Mouse (Mus musculus) spleen, postnatal 36 days (tissue): ENCODE data around the gene Tor1aip2.

Experiments
- DNase-seq, 2 experiments: peaks; one replicate each; pipeline ENCODE4 v3.0.0; 2022; ENCODE audit warnings: low spot score in 2 of 2, mixed read lengths in 1 of 2

Tor1aip2 gene

DNA sequence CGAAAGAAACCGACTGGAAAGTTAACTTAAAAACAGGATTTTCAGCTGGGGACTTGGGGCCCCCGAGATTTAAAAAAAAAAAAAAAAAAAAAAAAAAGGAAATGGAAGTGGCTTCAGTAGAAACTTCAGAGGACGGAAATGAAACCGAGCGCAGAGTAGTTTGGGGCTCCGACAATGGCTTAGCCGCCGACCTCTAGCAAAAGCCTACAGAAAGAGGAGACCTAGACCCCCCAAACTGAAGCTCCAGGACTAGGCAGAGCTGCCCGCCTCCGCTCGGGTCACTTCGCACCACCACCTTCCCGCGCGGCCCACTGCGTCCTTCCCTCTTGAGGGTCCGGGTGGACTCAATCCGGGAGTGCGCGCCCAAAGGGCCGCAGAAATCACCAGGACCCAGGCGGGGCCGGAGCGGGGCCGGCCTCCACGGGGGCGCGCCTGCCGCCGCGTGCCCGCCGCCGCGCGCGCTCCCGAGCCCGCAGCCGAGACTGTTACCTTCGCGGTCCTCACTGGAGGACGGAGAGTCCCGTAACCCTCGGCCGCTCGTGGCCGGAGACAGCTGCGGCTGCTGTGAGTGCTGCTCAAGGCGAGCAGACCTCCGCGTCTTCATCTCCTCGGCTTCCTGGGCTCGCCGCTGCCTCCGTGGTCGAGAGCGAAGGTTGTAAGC is at the start of gene Tor1aip2:
Gene Tor1aip2 (plus strand): TSS at position 135 of the 661 bp plus-strand sequence.
- DNase-seq, result peak in 1 of 2 experiments; percentile 71

DNA sequence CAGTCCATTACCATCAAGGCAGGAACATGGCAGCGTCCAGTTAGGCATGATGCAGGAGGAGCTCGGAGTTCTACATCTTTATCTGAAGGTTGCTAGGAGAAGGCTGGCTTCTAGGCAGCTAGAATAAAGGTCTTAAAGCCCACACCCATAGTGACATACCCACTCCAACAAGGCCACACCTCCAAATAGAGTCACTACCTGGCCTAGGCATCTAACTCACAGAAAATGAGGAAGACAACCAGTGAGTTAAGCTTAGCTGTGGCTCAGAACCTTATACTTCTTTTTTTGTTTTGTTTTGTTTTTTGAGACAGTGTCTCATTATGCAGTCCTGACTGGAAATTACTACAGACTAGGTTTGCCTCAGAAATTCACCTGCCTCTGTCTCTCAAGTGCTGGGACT is 47.6 kb upstream of the Tor1aip2 start:
- no peak for DNase-seq

DNA sequence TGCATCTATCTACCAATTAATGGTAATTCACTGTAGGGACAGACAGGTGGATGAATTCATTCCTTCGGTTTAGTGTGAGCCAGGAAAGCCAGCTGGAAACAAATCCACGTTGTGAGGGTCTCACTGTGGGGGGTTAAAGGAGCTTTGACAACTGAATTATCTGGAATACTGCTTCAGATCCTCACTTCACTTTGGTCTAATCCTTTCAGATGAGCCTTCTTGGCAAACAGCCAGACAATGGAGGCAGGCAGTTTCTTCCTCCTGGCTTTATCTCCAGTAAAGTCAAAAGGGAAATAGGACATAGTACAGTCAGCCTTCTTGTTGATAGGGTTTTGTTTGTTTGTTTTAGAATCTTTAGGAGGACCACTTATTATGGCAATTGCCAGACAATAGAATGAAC is 45.8 kb upstream of the Tor1aip2 start:
- no peak for DNase-seq

DNA sequence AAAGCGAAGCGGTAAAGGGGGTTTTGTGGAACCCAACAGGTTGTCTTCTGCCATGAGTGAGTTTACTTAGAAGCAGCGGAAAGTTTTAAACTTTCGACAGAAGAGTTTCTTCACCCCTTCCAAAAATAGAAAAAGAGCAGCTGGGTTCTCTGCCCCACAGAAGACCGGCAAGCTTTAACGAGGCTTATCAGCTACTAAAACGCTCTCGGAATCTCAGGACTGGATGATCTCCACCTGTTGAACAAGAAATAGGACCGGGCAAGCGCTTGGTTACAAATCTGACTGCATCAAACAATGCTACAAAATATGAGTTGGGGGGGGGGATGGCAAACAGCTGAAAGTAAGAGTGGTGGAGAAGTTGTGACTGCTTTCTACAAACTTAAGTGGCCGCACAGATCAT is 44.8 kb upstream of the Tor1aip2 start:
- DNase-seq, result no peak

DNA sequence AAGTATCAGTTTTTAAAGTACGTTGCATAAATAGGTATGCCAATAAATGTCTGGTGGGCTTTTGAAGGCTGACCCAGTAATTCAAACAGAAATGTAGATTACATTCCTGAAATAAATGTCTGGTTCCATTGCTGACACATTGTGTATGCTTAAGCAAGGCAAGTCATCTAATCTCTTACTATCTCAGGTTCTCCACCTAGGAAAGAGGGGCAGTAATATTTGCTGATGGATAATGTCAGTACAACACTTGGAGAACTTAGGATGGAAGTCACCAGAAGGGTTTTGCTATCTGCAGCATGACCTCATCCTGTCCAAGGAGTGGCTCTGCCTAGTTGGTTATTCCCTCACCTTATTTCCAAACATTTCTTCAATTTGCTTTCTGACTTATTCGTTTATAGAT is 40.7 kb upstream of the Tor1aip2 start:
- no peak for DNase-seq

DNA sequence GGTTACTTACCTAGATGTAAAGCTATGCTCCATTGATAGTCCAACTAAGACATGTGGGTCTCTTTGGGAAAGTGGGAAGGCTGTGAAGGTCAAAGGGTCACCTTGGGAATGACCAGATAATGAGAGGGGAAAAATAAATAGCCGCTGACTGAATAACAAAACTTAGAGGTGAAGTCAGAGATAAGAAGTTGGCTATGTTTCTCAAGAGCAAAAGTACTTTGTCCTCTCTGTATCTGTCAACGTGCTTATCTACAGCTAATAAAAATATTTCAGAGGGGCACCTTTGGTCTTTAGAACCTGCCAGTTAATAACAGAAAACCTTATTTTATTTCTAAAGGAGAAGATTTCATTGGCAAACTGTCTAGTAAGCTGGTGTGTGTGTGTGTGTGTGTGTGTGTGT is 39.6 kb upstream of the Tor1aip2 start:
- DNase-seq, result no peak

DNA sequence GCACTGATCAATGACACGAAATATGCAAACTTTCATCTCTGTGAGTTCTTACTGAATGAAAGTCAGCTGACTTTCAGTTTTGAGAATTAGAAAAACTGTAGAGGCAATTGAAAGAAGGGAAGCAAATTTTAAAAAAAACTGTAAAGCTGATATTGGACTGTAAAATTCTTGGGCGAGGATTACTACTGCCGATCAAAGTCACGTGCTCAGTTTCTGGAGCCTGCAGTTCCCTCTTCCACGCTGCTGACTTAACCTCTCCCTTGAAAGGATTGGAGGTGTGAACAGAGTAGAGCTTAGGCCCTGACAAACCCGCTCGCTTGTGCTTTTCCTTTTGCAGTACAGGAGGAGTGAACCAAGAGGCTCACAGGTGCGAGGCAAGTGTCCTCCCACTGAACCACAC is 32.8 kb upstream of the Tor1aip2 start:
- no peak for DNase-seq

DNA sequence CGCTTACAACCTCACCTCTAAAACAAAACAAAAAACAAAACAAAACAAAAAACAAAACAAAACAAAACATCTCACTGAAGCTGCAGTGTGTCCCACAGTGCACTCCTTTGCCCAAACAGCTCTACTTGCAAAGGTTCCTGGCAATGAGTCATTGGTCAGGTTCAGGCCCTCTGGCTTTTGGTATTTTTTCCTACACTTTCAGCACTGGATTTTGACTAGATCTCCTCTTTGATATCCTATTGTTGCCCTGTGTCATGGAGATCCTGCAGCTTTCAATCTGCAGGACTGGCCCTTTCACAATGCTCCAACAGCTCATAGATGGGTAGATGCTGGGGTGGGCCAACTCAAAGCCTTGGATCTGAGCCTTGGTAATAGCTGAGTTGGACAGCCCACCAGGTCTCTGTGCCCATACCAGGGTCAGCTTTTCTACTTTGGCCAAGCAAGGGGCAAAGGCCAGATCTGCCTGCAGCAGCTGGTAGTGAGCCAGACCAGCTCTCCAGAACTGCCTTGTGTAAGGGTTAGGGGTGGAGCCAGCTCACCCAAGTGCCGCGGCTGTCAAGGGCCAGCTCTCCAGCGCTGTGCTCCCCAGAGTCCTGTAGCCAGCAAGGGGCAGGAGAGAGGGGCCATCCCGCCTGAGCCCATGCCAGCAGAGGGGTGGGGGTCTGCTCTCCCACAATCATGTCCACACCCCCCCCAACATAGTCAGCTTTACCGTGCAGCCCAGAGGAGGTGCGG is 31.8 kb upstream of the Tor1aip2 start:
- DNase-seq, result no peak

DNA sequence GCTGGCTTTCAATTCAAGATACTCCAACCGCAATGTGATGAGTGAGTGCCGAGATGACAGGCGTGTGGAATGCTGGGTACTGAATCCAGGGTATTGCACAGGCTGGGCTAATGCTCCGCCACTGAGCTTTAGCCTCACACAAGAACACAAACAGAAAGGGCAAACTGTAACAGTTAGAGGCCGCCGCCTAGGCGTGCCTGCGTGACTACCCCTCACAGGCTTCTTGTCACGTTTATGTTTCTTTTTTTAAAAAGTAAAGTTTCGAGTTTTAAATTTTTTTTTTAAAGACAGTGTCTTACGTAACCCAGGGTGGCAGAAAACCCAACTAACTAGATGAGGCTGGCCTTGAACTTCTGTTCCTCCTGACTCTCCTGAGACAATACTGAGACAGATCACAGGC is 29.3 kb upstream of the Tor1aip2 start:
- DNase-seq, result no peak

DNA sequence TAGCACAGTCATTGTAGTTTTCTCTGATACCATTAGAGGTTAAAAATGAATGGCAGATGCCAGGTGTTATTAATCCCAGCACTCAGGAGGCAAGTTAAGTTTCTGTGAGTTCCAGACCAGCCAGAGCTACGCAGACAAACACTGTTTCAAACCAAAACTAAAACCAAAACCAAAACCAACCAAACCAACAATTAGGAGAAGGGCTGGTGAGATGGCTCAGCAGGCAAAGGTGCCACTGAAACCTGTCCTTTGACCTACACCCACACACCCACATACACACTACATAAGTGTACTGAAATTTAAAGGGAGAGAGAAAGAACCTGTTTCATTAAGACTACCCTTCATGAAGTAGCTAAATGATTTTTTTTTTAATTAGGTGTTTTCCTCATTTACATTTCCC is 26.2 kb upstream of the Tor1aip2 start:
- no peak for DNase-seq

DNA sequence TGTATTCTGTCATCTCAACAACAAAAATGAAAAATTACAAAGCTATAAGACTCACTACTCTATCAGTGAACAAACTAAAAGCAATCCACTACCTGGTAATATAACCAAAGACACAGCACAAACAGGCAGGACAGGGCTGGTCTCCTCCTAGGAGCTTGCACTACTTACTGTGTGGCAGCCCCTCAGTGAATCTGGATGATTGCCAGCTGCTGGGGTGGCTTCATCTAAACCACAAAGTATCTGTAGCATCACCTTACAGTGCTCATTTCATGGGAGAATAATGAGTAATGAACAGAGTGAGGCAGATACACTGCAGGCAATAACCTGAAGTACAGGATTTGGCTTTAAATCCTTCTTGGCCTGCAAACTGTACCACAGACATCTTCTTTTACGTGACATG is 15.4 kb upstream of the Tor1aip2 start:
- no peak for DNase-seq

DNA sequence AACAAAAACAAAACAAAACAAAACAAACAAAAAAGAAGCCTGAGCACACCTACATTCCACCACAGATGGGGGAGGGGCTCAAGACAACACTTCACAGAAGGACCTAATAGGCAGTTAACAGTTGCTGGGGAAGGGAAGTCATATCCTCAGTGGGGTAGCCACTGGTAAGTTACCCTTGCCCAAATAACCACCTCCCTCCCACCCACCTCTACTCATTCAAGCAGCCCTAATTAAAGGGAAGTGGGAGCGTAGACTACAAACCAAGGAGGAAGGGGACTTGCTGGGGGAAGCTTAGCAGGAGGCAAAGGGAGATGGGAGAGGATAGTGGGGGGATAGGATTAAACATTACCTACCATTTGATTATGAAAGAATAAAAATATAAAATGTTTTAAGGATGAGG is 14.8 kb upstream of the Tor1aip2 start:
- no peak for DNase-seq

DNA sequence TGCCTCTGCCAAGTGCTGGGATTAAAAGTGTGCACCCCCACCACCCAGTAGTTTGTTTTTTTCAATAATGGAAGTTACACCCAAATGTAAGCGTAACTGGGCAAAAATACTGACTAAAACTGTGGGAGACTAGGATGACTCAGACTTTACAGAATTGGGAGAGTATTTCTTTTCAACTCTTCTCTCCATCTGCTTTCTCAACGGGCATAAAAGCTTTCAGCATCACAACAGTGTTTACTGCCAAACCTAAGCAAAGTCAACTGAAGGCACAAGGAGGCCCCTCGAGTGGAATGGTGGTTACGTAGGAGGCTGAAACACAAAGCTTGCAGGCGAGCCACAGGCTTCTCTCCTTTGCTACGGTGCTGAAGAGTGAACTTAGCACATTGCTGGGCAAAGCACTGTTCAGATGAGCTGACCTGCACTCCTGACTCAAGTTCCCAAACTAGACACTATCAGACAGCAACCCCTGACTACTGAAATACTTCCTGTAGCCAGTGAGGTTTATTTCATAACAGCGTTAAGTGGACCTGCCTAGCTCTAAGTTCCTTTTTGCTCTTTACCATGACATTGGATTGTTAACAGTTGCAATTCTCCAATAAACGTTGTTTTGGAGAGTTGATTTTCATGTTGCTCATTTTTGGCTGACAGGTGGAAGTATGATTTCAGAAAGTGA is 10.2 kb upstream of the Tor1aip2 start:
- DNase-seq, result no peak

DNA sequence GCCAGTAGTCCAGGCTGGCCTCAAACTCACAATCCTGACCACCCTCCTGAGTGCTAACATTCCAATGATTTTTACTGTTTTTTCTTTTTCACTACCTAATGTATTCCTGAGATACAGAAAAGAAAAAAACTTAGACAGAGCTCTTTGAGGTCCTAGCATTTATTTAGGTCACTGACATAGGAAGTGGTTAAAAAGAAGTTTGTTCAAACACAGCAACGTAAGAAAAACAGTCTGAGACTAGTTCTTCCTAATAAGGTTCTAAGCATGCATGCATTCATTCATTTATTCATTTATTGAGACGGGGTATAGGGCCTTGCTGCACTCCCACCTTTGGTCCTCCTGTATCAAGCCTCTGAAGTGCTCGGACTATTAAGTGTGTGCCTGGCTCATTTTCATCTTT is 7.4 kb upstream of the Tor1aip2 start:
- DNase-seq, result no peak

DNA sequence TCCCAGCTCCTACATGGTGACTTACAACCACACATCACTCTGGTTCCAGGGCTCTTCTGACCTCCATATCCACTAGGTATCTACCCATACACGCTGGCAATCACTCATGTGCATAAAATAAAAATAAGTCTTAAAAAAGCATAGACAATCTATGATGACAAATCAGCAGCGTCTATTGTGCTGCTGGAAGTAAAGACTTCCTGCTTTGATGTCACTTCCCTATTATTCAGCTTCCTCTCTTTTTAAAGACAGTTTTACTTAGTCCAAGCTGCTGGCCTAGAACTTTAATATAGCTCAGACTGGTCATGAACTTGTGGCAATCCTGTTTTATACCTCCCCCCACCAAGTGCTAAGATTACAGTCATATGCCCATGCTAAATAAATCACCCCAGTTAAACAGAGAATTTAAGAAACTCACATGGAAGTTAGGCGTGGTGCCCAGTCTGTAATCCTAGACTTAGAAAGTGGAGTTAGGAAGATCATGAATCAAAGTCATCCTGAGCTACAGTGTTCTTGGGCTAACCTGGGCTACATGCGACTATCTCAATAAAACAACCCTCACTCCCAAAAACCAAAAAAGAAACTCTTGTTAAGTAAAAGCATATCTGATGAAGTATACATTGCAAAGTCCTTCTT is 6.7 kb upstream of the Tor1aip2 start:
- DNase-seq, result no peak

DNA sequence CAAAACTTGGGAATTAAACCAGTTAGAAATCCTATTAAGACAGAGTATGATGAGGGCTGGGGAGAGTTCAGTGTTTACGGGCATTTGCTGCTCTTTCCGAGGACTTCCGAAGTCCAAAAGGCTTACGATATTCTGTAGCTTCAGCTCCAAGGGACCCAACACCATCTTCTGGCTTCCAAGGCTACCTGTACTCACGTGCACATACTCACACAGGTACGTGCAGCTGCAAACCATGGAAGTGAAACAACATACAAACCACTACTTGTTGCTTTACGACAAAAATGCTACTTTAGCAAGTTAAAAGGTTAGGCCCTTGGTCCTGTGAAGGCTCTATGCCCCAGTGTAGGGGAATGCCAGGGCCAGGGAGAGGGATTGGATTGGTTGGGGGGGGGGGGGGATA is 1.3 kb upstream of the Tor1aip2 start:
- DNase-seq, result no peak

DNA sequence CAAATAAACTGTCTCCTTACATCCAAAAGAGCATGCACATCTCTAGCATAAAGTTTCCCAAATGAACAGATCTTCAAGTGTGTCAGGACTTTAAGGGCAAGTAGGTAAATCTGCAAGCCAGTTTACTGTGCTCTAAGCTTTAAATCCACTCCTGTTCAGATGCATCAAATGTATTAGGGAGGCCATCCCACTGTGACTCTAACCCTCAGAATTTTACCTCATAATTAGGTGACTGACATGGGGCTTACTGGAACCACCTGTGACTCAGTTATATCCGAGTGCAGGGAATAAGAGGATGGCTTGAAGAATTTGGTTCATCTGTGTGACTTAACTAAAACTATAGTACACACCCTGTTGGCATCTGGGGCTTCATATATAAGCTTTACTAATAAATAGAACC is 542 bp upstream of the Tor1aip2 start:
- DNase-seq, result no peak

DNA sequence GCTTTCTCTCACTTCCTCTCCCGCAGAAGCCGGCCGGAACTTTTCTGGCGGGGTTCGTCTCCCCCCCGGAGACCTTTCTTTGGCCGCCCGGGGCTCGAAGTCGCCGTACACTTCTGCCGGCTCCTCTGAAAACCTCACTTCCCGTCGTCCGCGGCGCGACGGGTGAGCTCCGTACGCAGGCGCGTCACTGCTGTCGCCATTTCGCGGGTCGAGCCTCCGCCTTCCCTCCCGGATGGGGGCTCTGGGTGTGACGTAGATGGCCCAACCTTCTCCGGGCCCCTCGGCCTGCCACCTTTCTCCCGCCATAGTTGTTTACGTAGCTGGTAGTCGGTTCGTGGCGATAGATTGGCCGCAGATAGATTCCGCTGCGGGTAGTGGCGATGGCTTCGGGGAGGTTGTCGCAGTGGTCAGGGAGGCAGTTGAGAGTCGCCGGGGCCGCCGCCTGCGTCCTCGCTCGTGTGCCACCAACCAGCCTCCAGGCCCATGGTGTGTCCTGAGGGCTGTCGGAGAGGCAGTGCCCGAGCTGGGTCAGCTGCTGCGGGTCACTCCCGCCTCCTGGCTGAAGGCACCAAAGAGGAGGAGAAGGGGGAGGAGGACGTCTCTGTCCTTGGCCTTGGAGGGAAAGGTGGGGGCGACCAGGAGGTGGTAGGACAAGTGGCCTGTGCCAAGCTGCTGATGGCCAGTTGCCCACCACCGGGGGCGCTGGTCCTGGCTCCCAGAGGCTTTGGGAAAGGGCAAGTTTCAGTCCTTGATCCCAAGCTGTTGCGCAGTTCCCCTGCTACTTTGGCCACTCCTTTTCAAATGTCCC is 931 bp downstream of the Tor1aip2 start, which contains the start of gene Tor1aip1:
Gene Tor1aip1 (minus strand): TSS at position 551 of the 808 bp plus-strand sequence.
- peak; percentile 98 to 99 for DNase-seq

DNA sequence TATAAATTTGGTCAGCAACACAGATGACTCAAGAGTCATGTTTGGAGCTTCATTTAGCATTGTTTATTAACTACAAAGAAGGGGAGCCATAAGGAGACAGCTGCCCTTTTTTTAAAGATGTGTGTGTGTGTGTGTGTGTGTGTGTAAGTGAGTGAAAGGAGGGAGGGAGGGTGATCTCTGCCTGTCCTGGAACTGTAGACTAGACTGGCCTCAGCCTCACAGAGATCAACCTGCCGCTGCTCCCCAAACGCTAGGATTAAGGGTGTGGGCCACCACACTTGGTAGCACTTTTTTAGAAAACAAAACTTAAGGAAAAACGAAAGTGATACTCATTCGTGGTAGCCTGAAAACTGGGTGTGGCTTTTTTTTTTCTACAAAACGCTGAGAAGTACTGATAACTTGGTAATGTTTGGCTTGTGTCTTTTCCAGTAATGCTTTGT is 2.0 kb downstream of the Tor1aip2 start:
- DNase-seq, result peak; percentile 26 to 55

DNA sequence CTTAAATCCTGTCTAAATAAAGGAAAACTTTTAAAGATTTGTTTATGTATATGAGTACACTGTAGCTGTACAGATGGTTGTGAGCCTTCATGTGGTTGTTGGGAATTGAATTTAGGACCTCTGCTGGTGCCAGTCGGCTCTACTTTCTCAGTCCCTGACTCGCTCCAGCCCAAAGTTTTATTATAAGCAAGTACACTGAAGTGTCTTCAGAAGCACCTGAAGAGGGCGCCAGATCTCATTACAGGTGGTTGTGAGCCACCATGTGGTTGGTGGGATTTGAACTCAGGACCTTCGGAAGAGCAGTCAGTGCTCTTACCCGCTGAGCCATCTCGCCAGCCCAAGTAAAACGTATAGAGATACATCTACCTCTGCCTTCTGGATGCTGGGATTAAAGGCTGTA is 4.8 kb downstream of the Tor1aip2 start:
- DNase-seq, result peak in 1 of 2 experiments; percentile 19

DNA sequence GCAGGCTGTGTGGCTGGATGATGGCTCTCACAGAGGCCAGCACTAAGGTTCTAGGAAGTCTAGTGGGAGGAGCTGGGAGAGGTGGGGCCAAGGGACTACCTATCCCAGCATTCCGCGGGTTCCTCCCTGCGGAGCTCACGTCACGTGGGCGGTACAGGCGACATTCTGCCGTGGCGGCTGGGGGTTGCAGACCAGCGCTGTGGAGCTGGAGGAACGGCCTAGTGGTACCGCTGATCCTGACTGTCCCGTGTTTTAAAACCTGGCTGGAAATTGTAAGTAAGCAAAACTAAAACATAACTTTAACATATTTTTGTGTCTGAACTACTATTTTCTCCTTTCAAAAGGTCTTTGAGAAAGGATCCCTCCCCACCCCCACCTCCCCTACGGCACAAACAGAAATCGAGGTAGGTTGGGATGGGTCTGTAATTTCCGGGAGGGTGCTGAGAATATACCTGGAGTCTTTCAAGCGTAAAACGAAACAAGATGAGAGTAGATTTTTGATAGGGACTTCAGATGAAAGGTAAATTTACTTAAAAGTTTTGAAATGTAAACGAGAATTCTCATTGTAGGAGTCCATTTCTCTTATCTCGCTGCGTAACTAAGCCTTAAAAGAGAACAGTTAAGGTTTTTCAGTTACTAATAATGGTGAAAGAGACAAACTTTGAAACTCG is 5.7 kb downstream of the Tor1aip2 start:
- DNase-seq, result peak; percentile 90 to 93
